Mouse (Mus musculus) G1E-ER4 (cell line): ENCODE results near the gene Kansl1. TPM values are rescaled to one million over a fixed set of nuclear protein-coding genes. Genes with fewer than 3 reads are reported as not detected.

Source experiments
- GATA1 ChIP-seq: IDR thresholded peaks from one replicate; pipeline ENCODE4 v1.8.0; 2012; ENCODE audit warnings: low read length, inconsistent platforms
- polyA plus RNA-seq: library from polyadenylated mRNA; stranded (reverse); fragments of >175 nt; gene quantifications from 2 replicates; pipeline ENCODE4 v1.2.3, GENCODE M21; 2012

Gene Kansl1
- polyA plus RNA-seq, 1 experiment, result 156 TPM

GRCm38 (mm10) chr11:104395648-104396047 lies 73.0 kb downstream of the Kansl1 start:
- no peak for TF ChIP-seq GATA1

GRCm38 (mm10) chr11:104393196-104393595 lies 75.5 kb downstream of the Kansl1 start:
- TF ChIP-seq GATA1, result no peak

- TF ChIP-seq GATA1, result no peak
These were observed 76.5 kb downstream of the Kansl1 start for GRCm38 (mm10) chr11:104392153-104392552.

- no peak for TF ChIP-seq GATA1
These were observed 81.4 kb downstream of the Kansl1 start for GRCm38 (mm10) chr11:104387284-104387683.

DNA sequence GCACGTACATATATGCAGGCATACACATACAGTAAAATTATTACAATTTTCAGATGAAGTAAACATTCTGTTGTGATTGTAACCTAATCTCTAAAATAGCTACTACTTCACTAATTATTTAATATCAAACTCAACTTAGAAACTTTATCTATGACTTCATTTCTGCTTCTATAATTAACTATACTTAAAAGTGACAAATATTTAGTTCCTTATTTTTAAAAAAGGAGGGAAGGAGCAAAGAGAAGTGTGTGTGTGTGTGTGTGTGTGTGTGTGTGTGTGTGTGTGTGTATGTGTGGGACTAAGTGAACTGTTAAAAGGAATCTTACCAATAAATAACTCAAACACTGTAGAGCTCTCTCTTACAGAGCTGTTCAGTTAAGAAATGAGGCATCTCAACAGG lies 82.1 kb downstream of the Kansl1 start:
- no peak for TF ChIP-seq GATA1

DNA sequence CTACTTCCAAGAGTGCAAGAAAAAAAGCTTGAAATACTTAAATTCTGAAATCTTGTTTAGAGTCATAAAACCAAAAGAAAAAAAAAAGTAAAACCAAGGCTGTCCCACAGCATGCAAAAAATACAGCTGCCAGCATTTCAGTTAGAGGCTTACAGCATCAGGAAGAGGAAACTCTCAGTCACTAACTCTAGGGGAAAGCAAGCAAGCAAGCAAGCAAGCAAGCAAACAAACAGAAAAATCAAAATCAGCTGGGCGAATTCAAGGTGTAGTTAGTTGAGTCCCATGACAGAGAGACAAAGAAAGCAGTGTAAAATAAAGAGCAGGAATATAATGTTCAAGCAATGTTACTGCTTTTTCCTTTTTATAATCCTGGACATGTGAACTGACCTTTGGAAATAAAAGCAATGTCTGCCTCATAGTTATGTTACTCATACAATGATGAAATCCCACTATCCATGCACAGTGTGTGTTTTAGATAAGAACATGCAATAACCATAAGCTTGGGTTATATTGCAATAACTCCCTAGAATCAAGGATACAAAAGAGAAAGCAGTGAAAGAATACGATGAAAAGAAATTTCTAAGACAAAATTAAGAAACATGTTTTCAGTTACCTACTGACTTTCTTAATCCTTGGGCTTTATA lies 85.4 kb downstream of the Kansl1 start:
- no peak for TF ChIP-seq GATA1

GRCm38 (mm10) chr11:104381887-104382286 lies 86.8 kb downstream of the Kansl1 start:
- no peak for TF ChIP-seq GATA1

GRCm38 (mm10) chr11:104379635-104380034 lies 89.0 kb downstream of the Kansl1 start:
- no peak for TF ChIP-seq GATA1

GRCm38 (mm10) chr11:104376291-104376690 lies 92.4 kb downstream of the Kansl1 start:
- TF ChIP-seq GATA1, result no peak

GRCm38 (mm10) chr11:104367486-104368190 lies 101.0 kb downstream of the Kansl1 start:
- TF ChIP-seq GATA1, result no peak

DNA sequence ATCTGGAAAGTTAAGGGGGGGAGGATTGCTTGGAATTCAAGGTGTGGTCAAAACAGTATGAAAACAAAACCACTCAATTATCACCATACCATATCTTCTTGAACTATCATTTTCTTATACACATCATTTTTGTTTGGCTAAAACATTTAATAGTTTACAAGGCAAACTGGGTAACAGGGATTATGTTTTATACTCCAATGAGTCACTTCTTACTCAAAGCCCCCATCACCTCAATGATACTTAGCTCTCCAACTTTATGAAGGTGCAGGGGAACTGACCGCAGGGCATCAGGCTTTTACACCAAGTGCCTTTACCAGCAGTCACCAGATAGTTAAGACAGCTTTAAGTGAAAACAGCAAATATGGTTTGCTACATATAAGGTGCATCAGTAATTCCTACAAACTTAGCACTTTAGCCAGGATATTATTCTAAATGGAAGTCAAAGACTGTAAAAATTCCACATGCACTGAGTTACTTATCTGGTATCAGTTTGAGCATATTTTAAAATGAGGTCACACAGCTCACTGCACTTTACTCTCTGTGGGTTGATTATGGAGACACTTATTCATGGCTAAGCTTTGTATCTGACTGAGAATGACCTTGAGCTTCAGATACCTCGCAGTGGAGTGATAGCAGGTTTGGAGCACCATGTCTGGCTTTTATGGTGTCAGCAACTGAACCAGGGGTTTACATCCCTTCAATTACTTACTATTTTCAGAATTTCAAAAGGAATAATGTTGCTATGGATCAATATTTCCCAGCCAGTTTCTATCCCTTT lies 104.6 kb downstream of the Kansl1 start:
- TF ChIP-seq GATA1, result no peak

GRCm38 (mm10) chr11:104362704-104363103 lies 106.0 kb downstream of the Kansl1 start:
- no peak for TF ChIP-seq GATA1

DNA sequence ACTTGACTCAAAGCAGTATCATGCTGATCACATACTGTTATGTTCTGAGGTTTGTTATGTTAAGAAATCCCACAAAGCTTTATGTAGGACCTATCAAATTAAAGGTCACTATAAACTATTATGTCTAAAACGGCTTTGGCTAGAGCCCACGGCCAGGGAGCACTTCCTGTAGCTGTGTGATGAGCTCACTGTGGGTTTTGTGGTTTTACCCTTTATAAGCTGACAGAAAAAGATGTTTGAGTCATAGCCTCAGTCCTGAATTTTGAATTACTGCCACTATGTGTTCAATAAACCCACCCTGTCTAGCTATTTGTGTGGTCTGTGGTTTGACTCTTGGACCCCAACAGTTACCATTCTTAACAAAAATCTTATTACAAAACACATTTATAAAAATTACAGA lies 106.9 kb downstream of the Kansl1 start:
- TF ChIP-seq GATA1, result no peak

GRCm38 (mm10) chr11:104346931-104347330 lies 121.7 kb downstream of the Kansl1 start:
- TF ChIP-seq GATA1, result no peak

- TF ChIP-seq GATA1, result no peak
These were observed 133.7 kb downstream of the Kansl1 start for GRCm38 (mm10) chr11:104334946-104335345.

- no peak for TF ChIP-seq GATA1
These were observed 134.5 kb downstream of the Kansl1 start for GRCm38 (mm10) chr11:104334115-104334514.

DNA sequence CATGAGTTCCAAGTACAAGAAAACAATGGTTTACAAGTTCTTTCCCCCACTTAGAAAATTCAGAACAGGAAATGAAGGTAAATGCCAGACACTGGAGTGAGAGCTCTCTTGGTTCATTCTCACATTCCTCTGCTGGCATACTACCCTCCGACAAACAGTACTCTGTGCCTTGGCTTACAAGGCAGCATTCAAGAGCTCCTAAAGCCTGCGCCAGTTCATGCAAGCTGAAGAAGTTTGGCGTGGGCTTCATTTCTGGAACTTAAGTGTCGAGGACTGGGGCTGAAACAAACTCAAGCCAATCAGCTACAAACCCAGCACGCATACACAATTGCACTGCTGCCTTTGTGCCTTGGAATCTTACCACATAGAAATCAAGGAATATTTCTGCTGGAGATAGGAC lies 136.6 kb downstream of the Kansl1 start:
- no peak for TF ChIP-seq GATA1

DNA sequence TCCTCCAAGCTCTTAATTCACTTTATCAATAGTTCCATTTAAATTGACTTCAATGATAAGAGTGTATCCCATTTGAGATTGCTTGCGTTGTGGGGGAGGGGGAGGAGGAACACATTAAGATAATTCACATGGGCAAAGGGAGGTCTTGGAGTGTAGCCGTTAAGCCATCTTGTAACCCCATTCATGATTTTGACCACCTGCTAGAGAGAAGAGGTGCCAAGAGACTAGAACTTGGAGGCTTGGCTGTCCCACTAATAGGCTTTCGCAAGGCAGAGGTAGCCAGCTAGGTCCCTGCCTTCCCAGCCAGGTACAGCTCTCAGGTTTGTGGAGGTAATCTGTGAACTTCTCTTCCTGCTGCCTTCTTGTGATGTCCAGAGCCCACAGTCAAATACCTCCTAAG lies 137.5 kb downstream of the Kansl1 start:
- no peak for TF ChIP-seq GATA1
